Mouse (Mus musculus) embryonic facial prominence, embryonic 15.5 days (tissue): ENCODE measurements around the gene Rnf216. TPM values are rescaled to one million over a fixed set of nuclear protein-coding genes. Genes with fewer than 3 reads are reported as not detected.

Source experiments
- ATAC-seq: fragments of 200-750 bp; cut with Nextera tagmentation; 2 replicates; pipeline ENCODE4 v1.8.0; 2017; ENCODE audit warnings: low read depth, moderate TSS enrichment; ENCODE audit not compliant: insufficient number of reproducible peaks, low FRiP score, low TSS enrichment
- H3K27ac ChIP-seq: fragments of 300-500 bp; sonication (generic); replicated peaks from 2 replicates; pipeline ENCODE4 v1.5.1; 2015; ENCODE audit warnings: mild to moderate bottlenecking, inconsistent platforms
- H3K27me3 ChIP-seq: fragments of 300-500 bp; sonication (generic); 2 replicates; pipeline ENCODE4 v1.6.1; 2015; ENCODE audit warnings: inconsistent platforms
- H3K36me3 ChIP-seq: fragments of 300-500 bp; sonication (generic); 2 replicates; pipeline ENCODE4 v1.6.1; 2015; ENCODE audit warnings: mild to moderate bottlenecking, inconsistent platforms
- H3K4me1 ChIP-seq: fragments of 300-500 bp; sonication (generic); 2 replicates; pipeline ENCODE4 v1.6.1; 2015; ENCODE audit warnings: inconsistent platforms
- H3K4me2 ChIP-seq: fragments of 300-500 bp; sonication (generic); replicated peaks from 2 replicates; pipeline ENCODE4 v1.6.1; 2015; ENCODE audit warnings: mild to moderate bottlenecking, inconsistent platforms
- H3K4me3 ChIP-seq: fragments of 300-500 bp; sonication (generic); replicated peaks from 2 replicates; pipeline ENCODE4 v1.5.1; 2015; ENCODE audit warnings: mild to moderate bottlenecking, inconsistent platforms
- H3K9ac ChIP-seq: fragments of 300-500 bp; sonication (generic); 2 replicates; pipeline ENCODE4 v1.6.1; 2015; ENCODE audit warnings: inconsistent platforms
- H3K9me3 ChIP-seq: fragments of 300-500 bp; sonication (generic); replicated peaks from 2 replicates; pipeline ENCODE4 v1.6.1; 2016; ENCODE audit warnings: inconsistent platforms
- WGBS: fragments of 180-500 bp; shearing (Covaris S2); methylation state at CpG from one replicate; pipeline ENCODE4 v1.1.7; 2015; 5-methylcytosine and 5-hydroxymethylcytosine counted together
- polyA plus RNA-seq: library from polyadenylated mRNA; unstranded; fragments of >200 nt; fragmentation: Nextera tagmentation; extraction: Ambion mirVana; gene quantifications from 2 replicates; pipeline ENCODE4 v1.2.1, GENCODE M21; 2015

Rnf216 gene
- polyA plus RNA-seq, 1 experiment from 2014 or later = 41.2 TPM

GRCm38 (mm10) chr5:142974598-142975121 is 138.1 kb downstream of the Rnf216 start:
- Histone ChIP-seq H3K27me3 (no peaks in the 10 kb centered on the region), H3K36me3 (peaks cover 39% of the 10 kb centered on the region), H3K4me1 (peaks cover 20% of the 10 kb centered on the region), H3K4me2 (peak overlapping the region; percentile 19), H3K27ac (peak overlapping the region; percentile 72), H3K4me3 (no peak overlapping the region), H3K9ac (no peak overlapping the region), H3K9me3 (no peaks in the 10 kb centered on the region)
- ATAC-seq = peak; percentile 73
- WGBS = 14% methylated on average over 18 of the region's 18 CpGs

GRCm38 (mm10) chr5:142973971-142974370 is 138.8 kb downstream of the Rnf216 start:
- H3K27ac ChIP-seq = no peak overlapping the region

DNA sequence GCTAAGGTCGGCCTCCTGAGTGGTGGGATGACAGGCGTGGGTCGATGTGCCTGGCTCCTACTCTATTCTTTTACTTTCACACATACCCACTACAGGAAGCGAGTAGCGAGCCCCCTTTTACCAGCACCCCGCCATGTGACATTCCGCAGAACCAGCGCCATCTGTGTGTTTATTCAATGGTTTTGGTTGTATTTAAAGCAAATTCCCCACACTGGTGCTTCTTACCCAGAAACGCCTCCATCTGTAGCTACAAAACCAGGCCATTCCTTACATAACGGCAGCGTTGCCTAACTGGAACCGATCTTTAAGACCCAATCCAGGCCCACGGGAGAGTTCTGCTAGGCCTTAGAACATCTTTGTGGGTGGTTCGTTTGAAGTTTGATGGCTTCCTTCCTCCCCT is 144.4 kb downstream of the Rnf216 start:
- no peaks in the 10 kb centered on the region for H3K27me3 ChIP-seq

More at GRCm38 (mm10) chr5:142973971-142974370, 138.8 kb downstream of the Rnf216 start:
- no peak for ATAC-seq
- Histone ChIP-seq H3K4me2 (no peak overlapping the region), H3K9me3 (no peaks in the 10 kb centered on the region), H3K4me3 (no peak overlapping the region), H3K9ac (no peak overlapping the region), H3K27me3 (no peaks in the 10 kb centered on the region), H3K36me3 (peaks cover 46% of the 10 kb centered on the region), H3K4me1 (peaks cover 20% of the 10 kb centered on the region)
- 47% methylated on average over 3 of the region's 3 CpGs for WGBS

DNA sequence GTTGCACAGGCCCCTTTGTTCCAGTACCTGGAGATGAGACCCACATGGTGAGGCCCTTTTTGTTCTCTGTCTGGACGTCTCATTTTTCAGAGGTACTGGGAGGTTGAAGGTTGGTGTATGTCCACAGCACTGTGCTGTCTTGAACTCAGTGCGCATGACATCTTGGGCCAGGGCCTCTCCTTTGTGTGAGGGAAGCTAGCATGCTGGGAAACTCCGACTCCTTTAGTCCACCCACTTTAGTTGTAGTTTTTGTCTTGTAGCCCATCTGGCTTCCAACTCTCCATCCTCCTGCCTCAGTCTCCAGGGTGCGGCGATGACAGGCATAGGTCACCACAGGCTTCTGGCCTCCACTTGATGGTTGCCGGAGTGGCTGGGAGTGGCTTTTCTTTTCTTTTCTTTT is 148.1 kb downstream of the Rnf216 start:
- Histone ChIP-seq H3K4me2 (peak overlapping the region; percentile 88), H3K4me3 (peak overlapping the region; percentile 75), H3K4me1 (peaks cover 50% of the 10 kb centered on the region), H3K9me3 (no peaks in the 10 kb centered on the region), H3K27me3 (no peaks in the 10 kb centered on the region), H3K36me3 (peaks cover 27% of the 10 kb centered on the region), H3K9ac (peak overlapping the region; percentile 10; the same call in 1 of the 2 replicates), H3K27ac (peak overlapping the region; percentile 98)
- no peak for ATAC-seq
- 82% methylated on average over 6 of the region's 6 CpGs for WGBS

More for the DNA sequence above, 144.4 kb downstream of the Rnf216 start:
- Histone ChIP-seq H3K27ac (peak overlapping the region; percentile 3; the same call in 1 of the 2 replicates), H3K4me3 (no peak overlapping the region), H3K36me3 (peaks cover 64% of the 10 kb centered on the region), H3K4me1 (peaks cover 30% of the 10 kb centered on the region), H3K9ac (no peak overlapping the region), H3K4me2 (no peak overlapping the region), H3K9me3 (no peaks in the 10 kb centered on the region)
- no peak for ATAC-seq
- WGBS = 74% methylated on average over 14 of the region's 14 CpGs

DNA sequence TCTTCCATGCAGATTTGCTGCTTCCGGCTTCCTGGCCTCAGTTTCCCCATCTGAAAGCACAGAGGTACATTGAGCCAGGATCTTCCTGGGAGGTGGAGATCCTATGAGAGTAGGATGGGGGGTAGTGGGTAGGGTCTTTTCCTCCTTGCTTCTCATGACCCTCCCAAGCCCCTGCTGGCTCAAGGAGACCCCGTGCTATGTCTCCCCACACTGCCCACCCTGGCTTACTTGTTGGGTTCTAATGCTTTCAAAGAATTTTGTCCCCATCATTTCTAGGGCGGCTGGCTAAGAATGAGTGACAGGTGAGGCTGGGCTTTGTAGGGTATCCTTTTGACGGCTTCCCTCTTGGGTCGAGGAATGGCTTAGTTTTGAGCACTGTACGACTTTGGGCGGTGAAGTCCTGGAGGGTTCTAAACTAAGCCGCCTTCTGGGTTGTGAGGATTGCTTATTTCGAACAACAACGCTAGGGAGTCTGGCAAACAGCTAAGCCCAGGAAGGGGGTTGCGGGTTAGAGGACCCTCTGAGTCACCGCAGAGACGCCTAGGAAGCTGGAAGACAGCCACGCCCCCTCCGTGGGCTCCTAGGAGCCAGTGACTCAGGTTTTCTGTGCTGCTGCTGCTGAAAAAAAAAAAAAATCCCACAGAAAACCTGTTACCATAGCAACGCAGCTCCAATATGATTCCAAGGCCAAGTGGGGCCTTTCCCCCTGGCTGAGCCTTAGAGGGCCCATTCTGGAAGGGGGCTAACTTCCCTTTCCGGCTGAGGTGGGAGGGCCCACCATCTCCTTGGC is 148.9 kb downstream of the Rnf216 start:
- no peaks in the 10 kb centered on the region for H3K27me3 ChIP-seq
- H3K9me3 ChIP-seq = no peaks in the 10 kb centered on the region
- ATAC-seq = no peak
- H3K4me2 ChIP-seq = peak overlapping the region; percentile 88
- 20% methylated on average over 17 of the region's 17 CpGs for WGBS
- H3K9ac ChIP-seq = peak overlapping the region; percentile 86; the same call in 1 of the 2 replicates
- H3K4me3 ChIP-seq = peak overlapping the region; percentile 75
- H3K27ac ChIP-seq = peak overlapping the region; percentile 98
- peaks cover 56% of the 10 kb centered on the region for H3K4me1 ChIP-seq
- peaks cover 19% of the 10 kb centered on the region for H3K36me3 ChIP-seq

GRCm38 (mm10) chr5:142963003-142963704 is 149.6 kb downstream of the Rnf216 start:
- 2% methylated on average over 13 of the region's 13 CpGs for WGBS
- H3K4me1 ChIP-seq = peaks cover 53% of the 10 kb centered on the region
- H3K27ac ChIP-seq = peak overlapping the region; percentile 98
- H3K36me3 ChIP-seq = peaks cover 14% of the 10 kb centered on the region
- H3K4me3 ChIP-seq = peak overlapping the region; percentile 75
- H3K9me3 ChIP-seq = no peaks in the 10 kb centered on the region
- H3K27me3 ChIP-seq = no peaks in the 10 kb centered on the region
- H3K9ac ChIP-seq = peak overlapping the region; percentile 86
- peak overlapping the region; percentile 88 for H3K4me2 ChIP-seq
- peak; percentile 41 for ATAC-seq

- ATAC-seq = no peak
Measured at GRCm38 (mm10) chr5:142962444-142962961, 150.3 kb downstream of the Rnf216 start.

DNA sequence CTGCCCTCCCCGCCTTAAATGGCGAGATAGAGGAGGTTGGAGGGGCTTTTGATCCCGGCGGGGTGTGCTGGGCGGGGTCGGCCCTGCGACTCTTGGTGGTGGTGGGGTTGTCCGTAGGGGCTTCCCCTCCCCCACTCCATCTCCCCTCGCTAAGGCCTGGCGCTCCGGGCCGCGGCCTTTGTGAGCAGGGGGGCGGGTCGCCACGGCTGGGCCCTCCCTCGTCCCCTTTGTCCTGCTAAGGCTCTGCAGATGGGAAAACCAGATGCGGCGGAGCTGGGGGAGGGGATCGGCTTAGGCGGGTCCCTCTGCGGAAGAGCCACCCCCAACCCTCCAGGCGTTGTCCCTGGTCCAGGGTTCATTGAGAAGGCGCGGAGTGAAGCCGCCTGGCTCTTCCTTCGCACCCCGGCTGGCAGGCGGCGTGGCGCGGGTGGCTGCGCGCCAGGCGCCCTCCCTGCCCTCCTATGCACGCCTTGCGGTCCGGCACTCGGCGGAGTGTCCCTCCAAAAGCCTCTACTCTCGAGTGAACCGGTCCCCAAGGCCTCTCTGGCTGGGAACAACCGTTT is 150.8 kb downstream of the Rnf216 start:
- peak overlapping the region; percentile 75 for H3K4me3 ChIP-seq
- H3K4me2 ChIP-seq = peak overlapping the region; percentile 88
- WGBS = under 1% methylated on average over 43 of the region's 43 CpGs
- no peaks in the 10 kb centered on the region for H3K27me3 ChIP-seq
- H3K9me3 ChIP-seq = no peaks in the 10 kb centered on the region
- H3K4me1 ChIP-seq = peaks cover 49% of the 10 kb centered on the region
- H3K27ac ChIP-seq = peak overlapping the region; percentile 98
- H3K36me3 ChIP-seq = peaks cover 10% of the 10 kb centered on the region
- peak overlapping the region; percentile 86 for H3K9ac ChIP-seq
- peak; percentile 64 for ATAC-seq

More at GRCm38 (mm10) chr5:142962444-142962961, 150.3 kb downstream of the Rnf216 start:
- no peaks in the 10 kb centered on the region for H3K27me3 ChIP-seq
- peaks cover 10% of the 10 kb centered on the region for H3K36me3 ChIP-seq
- WGBS = under 1% methylated on average over 11 of the region's 11 CpGs
- peak overlapping the region; percentile 75 for H3K4me3 ChIP-seq
- H3K4me1 ChIP-seq = peaks cover 49% of the 10 kb centered on the region
- peak overlapping the region; percentile 98 for H3K27ac ChIP-seq
- no peaks in the 10 kb centered on the region for H3K9me3 ChIP-seq
- H3K4me2 ChIP-seq = peak overlapping the region; percentile 88
- H3K9ac ChIP-seq = peak overlapping the region; percentile 86

DNA sequence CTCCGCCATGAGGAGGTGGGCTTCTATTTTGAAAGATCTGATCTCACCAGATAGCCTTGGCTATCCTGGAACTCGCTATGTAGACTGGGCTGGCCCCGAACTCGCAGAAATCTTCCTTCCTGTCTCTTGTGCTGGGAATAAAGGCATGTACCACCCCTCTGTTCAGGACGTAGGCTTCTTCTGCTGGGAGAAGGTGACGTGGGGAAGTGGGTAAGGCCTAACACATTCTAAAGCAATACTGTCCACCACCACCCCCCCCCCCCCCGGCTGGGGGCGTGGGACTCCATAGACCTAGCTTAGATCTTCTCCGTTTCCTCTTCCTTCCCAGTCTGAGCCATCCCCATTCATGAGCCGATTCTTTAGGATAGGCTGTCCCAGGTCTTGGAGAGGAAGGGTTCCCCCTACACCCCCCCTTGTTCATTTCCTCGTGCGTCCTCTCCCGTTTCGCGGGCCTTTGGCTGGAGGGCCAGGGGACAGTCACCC is 151.4 kb downstream of the Rnf216 start:
- ATAC-seq = peak; percentile 41
- WGBS = under 1% methylated on average over 15 of the region's 15 CpGs
- H3K36me3 ChIP-seq = peaks cover 7% of the 10 kb centered on the region
- peaks cover 46% of the 10 kb centered on the region for H3K4me1 ChIP-seq
- peak overlapping the region; percentile 86 for H3K9ac ChIP-seq
- H3K27ac ChIP-seq = peak overlapping the region; percentile 98
- peak overlapping the region; percentile 88 for H3K4me2 ChIP-seq
- H3K4me3 ChIP-seq = peak overlapping the region; percentile 75
- no peaks in the 10 kb centered on the region for H3K27me3 ChIP-seq
- H3K9me3 ChIP-seq = no peaks in the 10 kb centered on the region

- ATAC-seq = no peak
Measured at GRCm38 (mm10) chr5:142960775-142961271, 152.0 kb downstream of the Rnf216 start.

More at GRCm38 (mm10) chr5:142960775-142961271, 152.0 kb downstream of the Rnf216 start:
- no peaks in the 10 kb centered on the region for H3K27me3 ChIP-seq
- peaks cover under 1% of the 10 kb centered on the region; the same call in 1 of the 2 replicates for H3K36me3 ChIP-seq
- peak overlapping the region; percentile 86 for H3K9ac ChIP-seq
- WGBS = under 1% methylated on average over 59 of the region's 59 CpGs
- peak overlapping the region; percentile 75 for H3K4me3 ChIP-seq
- H3K4me2 ChIP-seq = peak overlapping the region; percentile 88
- no peaks in the 10 kb centered on the region for H3K9me3 ChIP-seq
- H3K27ac ChIP-seq = peak overlapping the region; percentile 98
- H3K4me1 ChIP-seq = peaks cover 42% of the 10 kb centered on the region
